Mouse (Mus musculus): Measurements from ENCODE around the gene Dcun1d3. TPM values are rescaled to one million over a fixed set of nuclear protein-coding genes. Genes with fewer than 3 reads are reported as not detected.

Gene Dcun1d3
- total and polyA plus RNA-seq, 3 experiments = 2.5 to 5.6 TPM; not detected in 1

DNA sequence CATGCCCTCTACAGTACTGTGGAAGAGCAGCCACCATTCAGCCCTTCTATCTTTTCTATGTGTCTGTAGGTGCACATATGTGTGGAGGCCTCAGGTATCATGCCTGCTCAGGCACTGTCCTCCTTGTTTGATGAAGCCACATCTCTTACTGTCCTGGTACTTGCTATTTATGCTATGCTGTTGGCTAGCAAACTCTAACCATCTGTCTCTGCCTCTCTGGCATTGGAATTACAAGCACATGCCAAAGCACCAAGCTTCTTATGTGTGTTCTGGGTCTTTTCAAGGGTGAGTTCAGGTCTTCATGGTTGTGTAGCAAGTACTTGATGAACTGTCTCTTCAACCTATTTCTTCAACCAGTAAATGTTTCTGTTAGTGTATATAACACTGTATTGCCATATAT is 40.2 kb upstream of the Dcun1d3 start:
- Histone ChIP-seq H3K4me1 (ENCODE audit: control insufficient read depth in 1 of 2, insufficient read depth in 2 of 2, low read length in 2 of 2) (no peaks in the 10 kb centered on the region), H3K9ac (ENCODE audit: control insufficient read depth, low read depth, low read length, poor library complexity, severe bottlenecking) (no peak overlapping the region), H3K79me2 (ENCODE audit: control insufficient read depth, insufficient read depth, low read length, poor library complexity) (no peaks in the 10 kb centered on the region), H3K27me3 (ENCODE audit: control insufficient read depth in 1 of 2, insufficient read depth in 2 of 2, low read length in 2 of 2) (peaks cover 0 to 3% of the 10 kb centered on the region in 2 experiments; a peak in 1 of 4 replicates), H3K9me3 (replicated peaks; ENCODE audit: insufficient read depth, low read length) (no peaks in the 10 kb centered on the region), H3K36me3 (ENCODE audit: control insufficient read depth in 1 of 2, insufficient read depth in 2 of 2, low read length in 2 of 2) (no peaks in the 10 kb centered on the region), H3K4me3 (ENCODE audit: control insufficient read depth in 1 of 2, insufficient read depth in 1 of 2, low read depth in 2 of 2, low read length in 2 of 2) (no peak overlapping the region), H3K27ac (ENCODE audit: control insufficient read depth, low read depth, low read length) (no peak overlapping the region)
- DNase-seq (ENCODE audit: low read depth, low spot score) = no peak
- no peak for TF ChIP-seq BHLHE40 (IDR thresholded peaks at IDR 0.05; ENCODE audit: borderline replicate concordance, low read depth, low read length)
- no peak for TF ChIP-seq MXI1 (IDR thresholded peaks at IDR 0.05; ENCODE audit: low read depth, low read length)
- no peak for TF ChIP-seq ZNF384 (IDR thresholded peaks at IDR 0.05; ENCODE audit: low read depth, low read length)
- no peak for TF ChIP-seq TCF12 (IDR thresholded peaks at IDR 0.05; ENCODE audit: low read depth, low read length)
- no peak for TF ChIP-seq CHD1 (IDR thresholded peaks at IDR 0.05; ENCODE audit: low read depth, low read length)
- TF ChIP-seq POLR2A (IDR thresholded peaks at IDR 0.05; ENCODE audit: control insufficient read depth in 1 of 2, insufficient read depth in 1 of 2, low read depth in 1 of 2, low read length in 2 of 2, poor library complexity in 1 of 2) = no peak
- TF ChIP-seq POLR2AphosphoS5 (IDR thresholded peaks at IDR 0.05; ENCODE audit: borderline replicate concordance, low read depth, low read length) = no peak
- TF ChIP-seq SMC3 (IDR thresholded peaks at IDR 0.05; ENCODE audit: low read depth, low read length) = no peak
- no peak for TF ChIP-seq KAT2A (conservative IDR thresholded peaks at IDR 0.05; ENCODE audit: low read depth, low read length)
- no peak for TF ChIP-seq MEF2A (IDR thresholded peaks at IDR 0.05; ENCODE audit: extremely low read depth, insufficient replicate concordance, low read depth, low read length, poor library complexity, severe bottlenecking)
- no peak for TF ChIP-seq MAFK (IDR thresholded peaks at IDR 0.05; ENCODE audit: borderline replicate concordance, low read depth, low read length)
- no peak for TF ChIP-seq ZMIZ1 (IDR thresholded peaks at IDR 0.05; ENCODE audit: low read depth, low read length)
- TF ChIP-seq RCOR1 (IDR thresholded peaks at IDR 0.05; ENCODE audit: low read depth, low read length) = no peak
- no peak for TF ChIP-seq ETS1 (IDR thresholded peaks at IDR 0.05; ENCODE audit: low read depth, low read length)
- no peak for TF ChIP-seq MAZ (IDR thresholded peaks at IDR 0.05; ENCODE audit: low read depth, low read length)
- no peak for TF ChIP-seq TBP (IDR thresholded peaks at IDR 0.05; ENCODE audit: low read depth, low read length)
- TF ChIP-seq SIN3A (IDR thresholded peaks at IDR 0.05; ENCODE audit: low read length) = no peak
- TF ChIP-seq MYB (IDR thresholded peaks at IDR 0.05; ENCODE audit: low read depth, low read length) = no peak
- no peak for TF ChIP-seq CTCF (IDR thresholded peaks at IDR 0.05 in 2 of 3, conservative IDR thresholded peaks at IDR 0.05 in 1 of 3; ENCODE audit: control insufficient read depth in 1 of 3, insufficient read depth in 1 of 3, low read depth in 2 of 3, low read length in 3 of 3, poor library complexity in 1 of 3, severe bottlenecking in 1 of 3)

DNA sequence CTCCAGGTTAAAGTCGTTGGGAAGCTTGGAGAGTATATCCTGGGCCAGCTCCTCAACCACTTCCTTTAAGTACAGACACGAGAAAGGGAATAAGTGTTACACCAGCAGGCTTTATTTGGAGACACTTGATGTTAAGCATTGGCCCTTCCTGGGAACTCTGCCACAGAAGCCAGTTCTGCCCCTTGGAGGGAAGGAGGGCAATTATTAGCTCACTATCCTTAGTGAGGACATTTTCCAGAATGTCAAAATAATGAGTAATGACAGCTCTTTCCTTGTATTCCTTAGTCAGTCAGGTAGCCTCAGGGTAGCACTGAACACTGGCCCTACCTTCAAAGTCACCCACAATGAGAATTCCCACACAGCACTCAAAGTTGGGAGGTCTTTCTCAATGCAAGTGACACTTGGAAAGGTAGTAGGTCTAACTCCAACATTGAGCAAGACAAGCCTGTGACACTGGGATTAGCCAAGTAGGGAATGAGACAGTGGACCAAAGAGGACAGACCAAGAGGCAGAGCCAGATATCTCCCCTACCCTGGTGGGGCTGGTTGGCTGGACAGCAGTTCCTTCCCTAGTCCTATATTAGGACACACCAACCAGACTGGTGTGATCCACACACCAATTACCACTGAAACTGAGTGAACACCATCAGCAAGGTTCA is 32.8 kb upstream of the Dcun1d3 start:
- no peak overlapping the region for H3K27ac ChIP-seq (ENCODE audit: control insufficient read depth, low read depth, low read length)
- no peaks in the 10 kb centered on the region for H3K4me1 ChIP-seq (ENCODE audit: control insufficient read depth in 1 of 2, insufficient read depth in 2 of 2, low read length in 2 of 2)
- H3K79me2 ChIP-seq (ENCODE audit: control insufficient read depth, insufficient read depth, low read length, poor library complexity) = no peaks in the 10 kb centered on the region
- DNase-seq (ENCODE audit: low read depth, low spot score) = no peak
- no peaks in the 10 kb centered on the region for H3K9me3 ChIP-seq (replicated peaks; ENCODE audit: insufficient read depth, low read length)
- H3K27me3 ChIP-seq (ENCODE audit: control insufficient read depth in 1 of 2, insufficient read depth in 2 of 2, low read length in 2 of 2) = no peaks in the 10 kb centered on the region
- H3K9ac ChIP-seq (ENCODE audit: control insufficient read depth, low read depth, low read length, poor library complexity, severe bottlenecking) = no peak overlapping the region
- no peak for TF ChIP-seq SMC3 (IDR thresholded peaks at IDR 0.05; ENCODE audit: low read depth, low read length)
- no peak for TF ChIP-seq UBTF (IDR thresholded peaks at IDR 0.05; ENCODE audit: borderline replicate concordance, insufficient read depth, low read depth, low read length)
- no peak for TF ChIP-seq JUND (IDR thresholded peaks at IDR 0.05; ENCODE audit: low read depth, low read length)
- TF ChIP-seq GABPA (IDR thresholded peaks at IDR 0.05; ENCODE audit: low read depth, low read length) = no peak
- no peak for TF ChIP-seq EP300 (IDR thresholded peaks at IDR 0.05; ENCODE audit: low read depth in 1 of 2, low read length in 2 of 2)
- no peak for TF ChIP-seq MAZ (IDR thresholded peaks at IDR 0.05; ENCODE audit: low read depth, low read length)
- TF ChIP-seq ELF1 (IDR thresholded peaks at IDR 0.05; ENCODE audit: low read depth, low read length) = no peak
- no peak for TF ChIP-seq TAL1 (IDR thresholded peaks at IDR 0.05; ENCODE audit: low read length)
- TF ChIP-seq CHD1 (IDR thresholded peaks at IDR 0.05; ENCODE audit: low read depth, low read length) = no peak
- no peak for TF ChIP-seq NELFE (IDR thresholded peaks at IDR 0.05; ENCODE audit: low read depth, low read length)
- TF ChIP-seq CTCF (IDR thresholded peaks at IDR 0.05 in 2 of 3, conservative IDR thresholded peaks at IDR 0.05 in 1 of 3; ENCODE audit: control insufficient read depth in 1 of 3, insufficient read depth in 1 of 3, low read depth in 2 of 3, low read length in 3 of 3, poor library complexity in 1 of 3, severe bottlenecking in 1 of 3) = no peak
- no peak for TF ChIP-seq MEF2A (IDR thresholded peaks at IDR 0.05; ENCODE audit: extremely low read depth, insufficient replicate concordance, low read depth, low read length, poor library complexity, severe bottlenecking)
- no peak for TF ChIP-seq MYB (IDR thresholded peaks at IDR 0.05; ENCODE audit: low read depth, low read length)
- no peak for TF ChIP-seq TBP (IDR thresholded peaks at IDR 0.05; ENCODE audit: low read depth, low read length)
- TF ChIP-seq KAT2A (conservative IDR thresholded peaks at IDR 0.05; ENCODE audit: low read depth, low read length) = no peak
- H3K36me3 ChIP-seq (ENCODE audit: control insufficient read depth in 1 of 2, insufficient read depth in 2 of 2, low read length in 2 of 2) = no peaks in the 10 kb centered on the region
- no peak overlapping the region for H3K4me3 ChIP-seq (ENCODE audit: control insufficient read depth in 1 of 2, insufficient read depth in 1 of 2, low read depth in 2 of 2, low read length in 2 of 2)
